Mouse (Mus musculus) adrenal gland, adult (tissue): Measurements from ENCODE around the gene Trp73.

Source experiments
- DNase-seq, 2 experiments: peaks; one replicate each; pipeline ENCODE4 v3.0.0; 2022 to 2023; ENCODE audit warnings: low spot score in 1 of 2; ENCODE audit not compliant: inconsistent age in 2 of 2

Gene Trp73

DNA sequence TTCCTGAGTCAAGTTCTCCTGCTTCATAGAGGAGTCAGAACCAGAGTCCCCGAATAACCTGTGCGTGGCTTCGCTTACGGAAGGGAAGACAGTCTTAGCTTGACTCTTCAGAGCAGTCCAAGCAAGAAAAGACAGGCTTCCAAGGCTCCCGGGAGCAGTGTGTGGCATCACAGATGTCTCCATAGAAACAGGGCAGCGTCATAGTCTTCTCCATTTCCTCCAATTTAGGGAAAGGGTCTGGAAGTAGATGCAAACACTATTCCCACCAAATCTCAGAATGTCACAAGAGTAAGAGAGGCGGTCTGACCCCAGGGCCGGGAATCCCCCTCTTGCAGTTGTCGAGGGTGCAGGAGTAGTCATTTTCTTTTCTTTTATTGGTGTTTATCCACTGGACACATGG lies 97.4 kb downstream of the Trp73 start, which contains the start of gene Ccdc27:
TSS of gene Ccdc27 (minus strand) at position 101 of the 400 bp plus-strand sequence.
- DNase-seq: no peak

DNA sequence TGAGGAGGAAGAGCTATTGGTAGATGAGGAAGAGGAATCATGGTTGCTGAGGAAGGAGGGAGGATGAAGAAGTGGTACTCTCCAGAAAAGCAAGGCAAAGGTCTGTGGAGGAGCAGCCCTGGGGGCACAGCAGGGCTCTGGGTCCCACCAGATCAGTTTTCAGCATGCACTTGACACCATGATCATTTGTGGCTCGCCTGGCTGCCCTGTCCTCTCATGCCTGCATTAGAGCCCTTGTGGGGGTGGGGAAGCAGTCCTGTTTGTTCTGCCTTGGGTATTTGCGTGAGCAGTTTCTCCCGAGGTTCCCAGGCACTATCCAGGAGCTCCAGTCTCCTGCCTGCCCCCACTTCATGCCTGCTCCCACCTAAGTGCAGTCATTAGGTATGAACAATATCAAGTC lies 102.9 kb downstream of the Trp73 start:
- DNase-seq: no peak

DNA sequence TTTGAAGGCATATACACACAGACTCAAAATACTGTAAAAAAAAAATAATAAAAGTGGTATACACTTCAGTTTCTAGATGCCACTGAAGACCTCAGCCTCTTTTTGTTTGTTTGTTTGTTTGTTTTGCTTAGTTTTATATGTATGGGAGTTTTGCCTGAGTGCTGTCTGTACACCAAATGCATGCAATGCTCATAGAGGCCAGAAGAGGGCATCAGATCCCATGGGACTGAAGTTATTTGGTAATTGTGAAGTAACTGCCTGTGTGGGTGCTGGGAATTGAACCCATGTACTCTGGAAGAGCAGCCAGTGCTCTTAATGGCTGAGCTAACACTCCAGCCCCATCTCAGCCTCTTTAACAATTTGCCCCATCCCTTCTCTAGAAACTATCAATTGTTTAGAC lies 111.4 kb downstream of the Trp73 start:
- no peak for DNase-seq

DNA sequence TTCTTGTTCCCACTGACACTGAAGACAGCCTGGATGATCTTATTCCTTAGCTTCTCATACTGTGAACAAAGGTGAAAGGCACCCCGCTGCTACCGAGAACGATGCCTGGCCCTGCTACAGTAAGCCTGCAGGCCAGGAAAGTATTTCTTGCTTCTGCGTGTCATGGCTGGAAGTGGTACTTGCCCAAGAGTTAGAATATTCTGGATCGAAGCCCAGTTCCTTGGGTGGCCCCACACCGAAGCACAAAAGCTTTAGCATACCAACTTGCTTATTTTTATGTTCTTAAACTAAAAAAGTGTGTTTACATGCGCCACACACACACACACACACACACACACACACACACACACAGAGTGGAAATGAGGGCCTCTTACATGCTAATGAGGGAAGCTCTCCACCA lies 111.9 kb downstream of the Trp73 start:
- DNase-seq: no peak

DNA sequence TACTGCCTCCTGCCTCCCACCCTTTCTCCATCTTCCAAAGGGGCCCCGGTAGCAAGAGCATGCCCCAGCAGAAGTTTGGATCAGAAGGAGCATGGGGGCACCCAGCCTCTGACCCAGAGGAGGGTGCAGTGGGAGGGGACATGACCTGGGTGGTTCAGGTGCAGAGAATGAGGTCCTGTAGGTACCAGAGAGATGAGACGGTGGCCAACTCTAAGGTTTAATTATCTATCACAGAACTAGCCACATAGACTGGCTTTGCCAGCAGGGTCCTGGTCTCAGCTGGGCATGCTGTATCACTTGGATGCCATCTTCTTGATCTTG lies 113.6 kb downstream of the Trp73 start:
- DNase-seq: no peak

DNA sequence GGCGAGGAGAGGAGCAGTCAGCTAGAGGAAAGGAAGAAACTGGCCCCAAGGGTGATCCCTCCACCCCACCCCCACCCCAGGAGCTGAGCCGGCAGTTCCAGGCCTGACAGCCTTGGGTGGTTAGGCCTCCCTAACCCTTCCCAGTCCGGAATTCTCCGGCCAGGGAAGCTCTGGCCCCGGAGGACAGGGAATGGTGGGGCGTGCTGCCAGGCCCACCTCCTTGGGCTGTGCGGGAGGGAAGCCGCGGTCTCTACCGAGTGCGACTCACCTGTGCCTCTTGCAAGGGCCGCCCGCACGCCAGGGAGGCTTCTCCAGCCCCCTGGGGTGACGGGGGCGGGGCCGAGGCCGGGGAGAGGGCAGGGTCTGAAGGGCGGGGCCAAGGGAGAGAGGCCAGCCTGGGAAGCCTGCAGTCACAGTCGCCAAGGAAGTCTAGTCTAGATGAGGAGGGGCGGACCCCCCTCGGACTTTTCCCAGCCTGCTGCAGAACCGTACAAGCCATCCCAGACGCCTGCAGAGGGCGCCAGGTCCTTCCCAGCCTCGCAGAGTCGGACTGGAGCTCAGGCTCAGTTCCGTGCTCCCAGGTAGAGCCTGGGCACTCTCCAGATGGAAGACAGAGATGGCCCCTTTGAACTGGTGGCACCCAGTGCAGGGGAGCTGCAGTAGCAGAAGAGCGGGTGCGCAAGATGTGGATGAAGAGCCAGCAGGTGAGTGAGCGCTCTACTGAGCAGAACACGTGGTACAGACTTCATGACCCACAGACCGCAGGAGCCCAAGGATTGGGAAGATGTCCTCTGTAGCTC lies 114.2 kb downstream of the Trp73 start, which contains the start of gene Smim1:
TSS of gene Smim1 (minus strand) at position 590 of the 800 bp plus-strand sequence.
- DNase-seq: peak; percentile 88 to 95

DNA sequence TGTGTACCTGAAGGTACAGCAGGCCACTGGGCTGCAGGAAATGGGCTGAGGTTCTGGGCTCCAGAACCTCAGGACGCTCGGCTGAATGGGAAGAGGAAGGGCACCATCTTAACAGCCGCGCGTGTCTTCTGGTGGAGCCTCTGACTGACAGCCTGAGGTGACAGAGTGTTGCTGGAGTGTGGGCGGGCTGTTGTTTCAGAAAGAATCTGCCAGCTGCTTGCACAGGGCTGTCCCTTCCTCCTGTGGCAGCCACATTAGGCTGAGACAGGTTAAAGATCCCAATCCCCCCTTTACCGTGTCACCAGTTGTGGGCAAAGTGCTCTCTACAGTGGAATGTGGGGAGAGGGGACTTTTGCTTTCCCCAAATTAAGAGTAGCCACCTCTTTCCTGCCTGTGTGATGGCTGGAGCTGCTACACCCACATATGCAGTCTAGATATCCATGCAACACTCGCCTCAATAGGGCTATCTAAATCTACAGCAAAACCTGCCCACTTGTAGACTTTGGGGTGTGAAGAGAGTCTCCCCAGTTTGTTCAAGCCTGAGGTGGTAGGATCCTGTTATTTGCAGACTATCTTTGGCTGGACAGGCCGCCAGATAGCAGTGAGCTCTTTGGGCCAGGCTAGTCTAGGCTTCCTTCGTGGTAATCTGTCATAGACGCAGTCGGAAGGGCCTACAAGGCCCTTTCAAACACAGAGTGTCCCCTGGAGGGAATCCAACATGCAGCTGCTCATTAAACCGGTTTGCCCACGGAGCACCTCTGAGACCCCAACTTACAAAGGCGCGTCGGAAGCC lies 115.1 kb downstream of the Trp73 start:
- DNase-seq: peak; percentile 53 to 79

DNA sequence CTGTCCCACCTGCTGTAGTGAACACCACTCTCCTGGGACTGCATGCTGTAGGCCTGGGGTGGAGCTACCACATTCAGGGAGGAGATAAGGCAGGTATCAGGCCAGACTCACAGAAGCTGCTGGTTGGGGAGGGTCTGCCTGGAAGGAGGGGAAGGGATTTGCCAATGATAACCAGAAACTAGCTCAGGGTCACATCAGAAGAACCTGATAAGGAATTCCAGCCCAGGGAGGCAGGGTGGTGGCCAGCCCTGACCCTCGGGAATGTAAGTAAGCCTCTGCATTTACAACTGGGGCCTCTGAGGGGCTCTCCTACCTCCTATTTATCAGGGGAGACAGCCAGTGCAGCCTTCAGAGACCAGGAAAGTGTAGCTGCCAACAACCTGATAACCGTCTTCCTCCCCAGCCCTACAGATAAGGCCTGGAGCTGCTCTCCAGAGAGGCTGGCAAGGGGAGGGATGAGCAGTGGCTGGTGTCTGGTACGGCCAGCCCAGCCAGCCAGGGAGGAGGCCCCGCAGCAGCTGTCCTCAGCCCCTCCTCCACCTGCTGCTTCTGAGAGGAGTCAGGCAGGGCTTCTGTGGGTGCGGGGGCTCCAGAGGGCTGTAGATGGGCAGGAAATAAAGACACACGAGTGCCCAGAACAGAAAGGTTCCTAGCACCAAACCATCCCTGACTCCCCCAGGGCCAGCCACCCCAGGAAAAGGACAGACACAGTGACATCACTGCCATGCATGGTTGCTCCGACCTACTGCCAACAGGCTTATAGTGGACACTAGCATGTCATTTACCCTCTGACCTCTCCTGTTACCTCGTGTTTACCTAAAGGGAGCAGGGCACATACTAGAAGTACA lies 116.0 kb downstream of the Trp73 start:
- DNase-seq: peak; percentile 39 to 64

DNA sequence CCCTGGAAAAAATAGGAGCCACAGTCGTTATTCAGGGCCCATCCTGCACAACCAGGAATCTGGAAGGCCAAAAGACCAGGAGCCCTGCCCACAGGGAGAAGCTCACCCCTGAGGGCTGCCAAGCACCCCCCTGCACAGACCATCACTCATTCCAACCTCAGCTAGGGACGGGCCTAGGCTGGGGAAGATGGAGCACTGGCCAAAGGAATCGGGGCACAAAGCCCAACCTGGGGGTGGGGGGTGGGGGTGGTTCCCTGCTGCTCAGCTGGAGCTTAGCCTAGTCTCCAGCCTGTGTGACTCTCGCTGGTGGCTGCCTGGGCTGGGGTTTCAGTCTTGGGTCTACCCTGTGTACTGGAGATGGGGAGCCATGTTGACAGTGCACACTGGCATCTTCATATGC lies 117.2 kb downstream of the Trp73 start:
- no peak for DNase-seq

DNA sequence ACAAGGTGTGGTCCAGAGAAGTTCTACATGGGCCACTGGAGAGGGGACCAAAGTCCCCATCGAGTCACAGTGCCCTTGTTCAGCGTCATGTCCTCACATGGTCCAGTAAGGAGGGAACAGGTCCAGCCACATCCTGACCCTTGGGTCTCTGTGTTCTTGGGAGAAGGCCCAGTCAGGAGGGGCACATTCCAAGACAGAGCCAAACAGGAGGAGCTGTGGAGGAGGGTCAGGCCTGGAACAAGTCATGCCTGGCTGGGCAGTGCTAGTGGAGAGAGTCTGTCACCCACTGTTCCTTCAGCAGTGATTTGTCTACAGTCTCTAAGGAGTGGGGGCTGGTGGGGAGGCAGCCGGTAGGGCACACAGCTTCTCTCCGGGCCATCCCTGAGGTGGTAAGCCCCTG lies 117.6 kb downstream of the Trp73 start:
- DNase-seq: peak; percentile 57 to 58

DNA sequence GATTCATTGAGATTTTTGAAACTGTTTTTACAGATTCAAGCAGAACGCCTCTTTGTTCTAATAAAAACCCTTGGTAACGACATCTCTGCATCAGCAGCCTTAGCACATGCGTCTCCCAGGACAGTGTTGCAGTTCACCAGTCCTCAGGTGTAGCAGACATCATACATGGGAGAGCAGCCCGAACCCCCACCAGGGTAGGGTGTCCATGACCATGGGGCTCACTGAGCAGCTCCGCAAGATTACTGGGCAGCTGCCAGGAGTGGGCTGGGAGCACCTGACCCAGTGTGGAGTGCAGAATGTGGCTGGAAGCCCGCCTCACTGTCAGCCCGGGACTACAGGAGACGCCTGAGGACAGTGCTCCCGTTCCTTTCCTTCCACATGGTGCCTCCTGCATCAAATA lies 118.6 kb downstream of the Trp73 start:
- DNase-seq: peak in 1 of 2 experiments; percentile 33

DNA sequence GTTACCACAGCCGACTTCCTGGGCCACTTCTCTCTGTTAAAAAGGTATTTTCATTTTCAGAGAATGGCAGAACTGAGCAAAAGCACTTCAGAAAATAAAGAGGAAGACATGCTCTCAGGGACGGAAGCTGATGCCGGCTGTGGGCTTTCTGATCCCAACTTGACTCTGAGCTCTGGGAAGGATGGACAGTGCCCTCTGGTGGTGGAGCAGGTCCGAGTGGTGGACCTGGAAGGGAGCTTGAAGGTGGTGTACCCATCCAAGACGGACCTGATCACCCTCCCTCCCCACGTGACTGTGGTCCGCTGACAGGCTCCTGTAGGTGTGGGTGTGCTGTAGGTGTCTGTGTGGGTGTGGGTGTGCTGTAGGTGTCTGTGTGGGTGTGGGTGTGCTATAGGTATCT lies 120.4 kb downstream of the Trp73 start:
- DNase-seq: peak; percentile 46 to 84

DNA sequence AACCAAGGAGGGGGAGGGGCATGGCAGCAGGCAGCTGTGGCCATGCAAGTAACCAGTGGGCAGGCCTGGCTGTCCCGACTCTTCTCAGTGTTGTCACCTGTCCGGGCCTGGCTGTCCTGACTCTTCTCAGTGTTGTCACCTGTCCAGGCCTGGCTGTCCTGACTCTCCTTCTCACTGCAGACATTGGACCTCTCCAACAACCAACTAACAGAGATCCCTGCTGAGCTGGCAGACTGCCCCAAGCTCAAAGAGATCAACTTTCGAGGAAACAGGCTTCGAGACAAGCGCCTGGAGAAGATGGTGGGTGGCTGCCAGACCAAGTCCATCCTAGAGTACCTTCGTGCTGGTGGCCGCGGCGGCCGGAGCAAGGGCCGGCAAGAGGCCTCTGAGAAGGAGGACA lies 124.5 kb downstream of the Trp73 start:
- no peak for DNase-seq

DNA sequence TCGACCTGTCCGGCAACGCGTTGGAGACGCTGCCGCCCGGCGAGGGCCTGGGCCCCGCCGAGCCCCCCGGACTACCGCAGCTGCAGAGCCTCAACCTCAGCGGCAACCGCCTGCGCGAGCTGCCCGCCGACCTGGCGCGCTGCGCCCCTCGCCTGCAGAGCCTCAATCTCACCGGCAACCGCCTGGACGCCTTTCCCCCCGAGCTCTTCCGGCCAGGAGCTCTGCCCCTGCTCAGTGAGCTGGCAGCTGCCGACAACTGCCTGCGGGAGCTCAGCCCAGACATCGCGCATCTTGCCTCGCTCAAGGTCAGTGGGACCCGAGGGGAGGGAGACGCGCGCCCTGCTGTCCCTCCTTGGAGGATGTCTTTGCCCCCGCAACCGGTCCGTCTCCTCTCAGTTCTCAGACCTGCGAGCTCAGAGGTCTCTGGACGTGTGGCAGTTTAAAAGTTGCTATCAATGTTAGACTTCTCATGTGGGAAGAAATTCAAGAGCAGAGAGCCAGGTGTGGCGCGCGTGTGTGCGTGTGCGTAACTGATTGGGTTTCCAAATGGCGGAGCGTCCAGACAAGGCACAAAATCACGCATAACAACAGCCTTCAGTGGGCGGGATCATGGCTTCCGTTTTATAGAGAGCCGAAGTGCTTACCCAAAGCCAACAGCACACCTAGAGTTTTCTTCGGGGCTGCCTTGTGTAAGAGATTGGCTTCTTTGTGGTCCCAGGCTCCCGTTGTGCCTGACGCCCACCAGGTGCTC lies 127.7 kb downstream of the Trp73 start:
- DNase-seq: peak; percentile 43 to 67

DNA sequence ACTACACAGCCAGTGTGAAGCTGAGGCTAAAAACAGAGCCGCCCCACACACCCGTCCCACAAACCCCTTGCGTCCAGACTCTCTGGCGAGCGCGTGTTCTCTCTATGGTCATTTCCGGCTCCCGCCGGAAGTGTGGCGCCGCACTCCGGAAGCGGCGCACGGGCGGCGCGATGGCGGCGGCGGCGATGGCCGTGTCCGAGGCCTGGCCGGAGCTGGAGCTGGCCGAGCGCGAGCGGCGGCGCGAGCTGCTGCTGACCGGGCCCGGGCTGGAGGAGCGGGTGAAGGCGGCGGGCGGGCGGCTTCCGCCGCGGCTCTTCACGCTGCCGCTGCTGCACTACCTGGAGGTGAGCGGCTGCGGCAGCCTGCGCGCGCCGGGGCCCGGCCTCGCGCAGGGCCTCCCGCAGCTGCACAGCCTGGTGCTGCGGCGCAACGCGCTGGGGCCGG lies 128.3 kb downstream of the Trp73 start, which contains the start of gene Lrrc47:
TSS of gene Lrrc47 (plus strand) at position 86 of the 444 bp plus-strand sequence.
- DNase-seq: peak; percentile 89 to 95

DNA sequence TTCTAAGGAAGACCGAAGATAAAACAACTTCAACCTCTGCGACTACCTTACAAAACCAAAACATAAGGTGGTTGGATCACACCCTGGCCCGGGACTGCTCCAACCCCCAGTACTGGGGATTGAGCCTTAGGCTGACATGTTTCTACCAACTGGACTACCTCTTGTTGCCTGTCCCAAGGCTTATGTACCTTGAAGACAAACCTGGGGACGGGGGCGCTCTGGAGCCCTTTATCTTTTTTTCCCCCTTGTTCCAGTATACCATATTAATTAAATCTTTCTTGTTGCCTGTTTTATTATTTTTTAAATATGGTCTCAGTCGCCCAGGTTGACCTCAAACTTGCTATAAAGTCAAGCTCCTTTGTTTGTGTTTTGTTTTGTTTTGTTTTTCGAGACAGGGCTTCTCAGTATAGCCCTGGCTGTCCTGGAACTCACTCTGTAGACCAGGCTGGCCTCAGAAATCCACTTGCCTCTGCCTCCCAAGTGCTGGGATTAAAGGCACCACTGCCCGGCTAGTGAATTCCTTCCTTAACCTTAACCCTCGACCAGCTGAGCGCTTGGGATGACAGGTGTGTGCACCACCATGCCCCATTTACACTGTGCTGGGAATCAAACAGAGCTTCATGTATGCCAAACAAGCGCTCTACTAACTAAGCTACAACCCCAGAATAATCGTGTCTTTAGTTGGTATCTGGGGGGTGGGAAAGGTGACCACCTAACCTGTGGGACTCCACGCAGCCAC lies 128.9 kb downstream of the Trp73 start:
- DNase-seq: no peak

DNA sequence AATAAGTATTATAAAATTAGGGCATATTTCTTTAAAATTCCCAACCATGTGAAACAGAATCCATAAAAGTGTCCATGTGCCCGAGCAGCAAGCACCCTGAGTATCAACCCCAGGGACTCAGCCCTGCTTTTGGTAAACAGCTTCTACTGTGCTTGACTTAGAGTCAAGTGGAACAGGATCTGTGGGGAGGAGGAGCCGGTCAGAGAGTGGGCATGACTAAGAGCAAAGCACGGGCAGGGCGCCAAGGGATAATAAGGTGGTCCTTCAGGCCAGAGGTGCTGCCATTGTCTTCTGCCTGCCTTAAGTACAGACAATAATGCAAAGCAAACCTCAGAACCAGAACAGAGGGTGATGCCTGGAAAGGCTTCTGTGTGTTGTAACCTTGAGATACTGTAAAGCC lies 132.2 kb downstream of the Trp73 start:
- peak in 1 of 2 experiments; percentile 52 for DNase-seq

DNA sequence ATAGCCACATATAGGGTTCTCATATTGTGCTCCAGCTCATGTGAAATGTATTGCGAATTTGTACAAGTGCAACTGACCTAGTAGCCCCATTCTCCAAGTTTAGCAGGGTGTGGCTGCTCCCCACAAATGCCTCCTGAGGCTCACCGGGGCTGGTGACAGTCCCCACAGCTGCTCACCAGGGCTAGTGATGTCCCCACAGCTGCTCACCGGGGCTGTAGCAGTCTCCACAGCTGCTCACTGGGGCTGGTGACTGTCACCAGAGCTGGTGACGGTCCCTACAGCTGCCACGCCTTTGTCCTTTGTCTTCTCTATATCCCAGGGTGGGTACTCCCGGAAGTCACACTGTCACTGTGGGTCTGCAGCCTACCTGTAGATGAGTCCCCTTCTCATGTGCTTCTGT lies 133.7 kb downstream of the Trp73 start:
- no peak for DNase-seq
